Mouse (Mus musculus) heart, embryonic 13.5 days (tissue): ENCODE measurements around the gene Slc25a39. TPM values are rescaled to one million over a fixed set of nuclear protein-coding genes. Genes with fewer than 3 reads are reported as not detected.

Experiments
- ATAC-seq: fragments of 200-750 bp; cut with Nextera tagmentation; 2 replicates; pipeline ENCODE4 v1.8.0; 2017; ENCODE audit warnings: moderate TSS enrichment; ENCODE audit not compliant: insufficient number of reproducible peaks, low FRiP score, low TSS enrichment; ENCODE audit errors: extremely low read depth
- H3K27ac ChIP-seq: fragments of 300-500 bp; sonication (generic); replicated peaks from 2 replicates; pipeline ENCODE4 v1.5.1; 2015; ENCODE audit warnings: moderate library complexity, mild to moderate bottlenecking, inconsistent platforms
- H3K27me3 ChIP-seq: fragments of 300-500 bp; sonication (generic); replicated peaks from 2 replicates; pipeline ENCODE4 v1.6.1; 2015; ENCODE audit warnings: mild to moderate bottlenecking, inconsistent platforms
- H3K36me3 ChIP-seq: fragments of 300-500 bp; sonication (generic); 2 replicates; pipeline ENCODE4 v1.6.1; 2015; ENCODE audit warnings: mild to moderate bottlenecking, inconsistent platforms
- H3K4me1 ChIP-seq: fragments of 300-500 bp; sonication (generic); 2 replicates; pipeline ENCODE4 v1.6.1; 2015; ENCODE audit warnings: inconsistent platforms
- H3K4me2 ChIP-seq: fragments of 300-500 bp; sonication (generic); 2 replicates; pipeline ENCODE4 v1.6.1; 2015; ENCODE audit warnings: inconsistent platforms, mild to moderate bottlenecking, moderate library complexity
- H3K4me3 ChIP-seq: fragments of 300-500 bp; sonication (generic); 2 replicates; pipeline ENCODE4 v1.5.1; 2015; ENCODE audit warnings: moderate library complexity, mild to moderate bottlenecking, inconsistent platforms
- H3K9ac ChIP-seq: fragments of 300-500 bp; sonication (generic); 2 replicates; pipeline ENCODE4 v1.6.1; 2015; ENCODE audit warnings: inconsistent platforms, mild to moderate bottlenecking, moderate library complexity
- H3K9me3 ChIP-seq: fragments of 300-500 bp; sonication (generic); 2 replicates; pipeline ENCODE4 v1.6.1; 2016; ENCODE audit warnings: inconsistent platforms
- WGBS: fragments of 180-500 bp; shearing (Covaris S2); methylation state at CpG from one replicate; pipeline ENCODE4 v1.1.7; 2015; ENCODE audit warnings: mixed read lengths; 5-methylcytosine and 5-hydroxymethylcytosine counted together
- polyA plus RNA-seq: library from polyadenylated mRNA; unstranded; fragments of >200 nt; fragmentation: Nextera tagmentation; extraction: Ambion mirVana; gene quantifications from 2 replicates; pipeline ENCODE4 v1.2.1, GENCODE M21; 2015

The Slc25a39 gene
- polyA plus RNA-seq, 1 experiment from 2014 or later = 294 TPM

DNA sequence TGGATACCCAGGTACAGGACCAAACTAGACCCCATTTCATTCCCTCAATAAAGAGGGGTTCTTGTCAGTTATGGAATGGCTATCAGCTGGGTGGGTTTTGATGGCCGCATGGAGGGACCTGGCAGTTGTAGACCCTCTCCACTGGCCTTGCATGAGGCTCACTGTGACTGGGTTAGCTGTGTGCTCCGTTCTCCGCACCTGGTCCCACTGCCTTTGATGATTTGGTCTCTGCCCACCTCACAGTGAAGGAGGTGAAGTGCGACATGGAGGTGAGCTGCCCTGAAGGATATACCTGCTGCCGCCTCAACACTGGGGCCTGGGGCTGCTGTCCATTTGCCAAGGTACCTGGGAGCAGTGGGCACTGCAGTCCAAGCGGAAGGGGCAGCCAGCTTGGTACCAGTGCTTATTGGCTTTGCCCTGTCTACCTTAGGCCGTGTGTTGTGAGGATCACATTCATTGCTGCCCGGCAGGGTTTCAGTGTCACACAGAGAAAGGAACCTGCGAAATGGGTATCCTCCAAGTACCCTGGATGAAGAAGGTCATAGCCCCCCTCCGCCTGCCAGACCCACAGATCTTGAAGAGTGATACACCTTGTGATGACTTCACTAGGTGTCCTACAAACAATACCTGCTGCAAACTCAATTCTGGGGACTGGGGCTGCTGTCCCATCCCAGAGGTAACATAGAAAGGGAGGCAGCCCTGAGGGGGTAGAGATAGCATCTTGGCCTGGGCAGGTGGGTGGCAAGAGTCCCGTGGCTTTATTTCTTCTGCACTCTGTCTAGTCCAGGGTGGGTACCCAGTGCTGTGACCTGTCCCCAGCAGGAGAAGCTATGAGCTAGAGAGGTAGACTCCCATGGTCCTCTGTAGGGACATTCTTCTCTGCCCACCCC is 27.3 kb upstream of the Slc25a39 start:
- Histone ChIP-seq H3K9me3 (no peaks in the 10 kb centered on the region), H3K4me1 (peaks cover 54% of the 10 kb centered on the region), H3K4me3 (no peak overlapping the region), H3K9ac (peak overlapping the region; percentile 37; the same call in 1 of the 2 replicates), H3K4me2 (no peak overlapping the region), H3K27me3 (peaks cover 15% of the 10 kb centered on the region), H3K36me3 (peaks cover 67% of the 10 kb centered on the region), H3K27ac (no peak overlapping the region)
- WGBS = 79% methylated on average over 11 of the region's 11 CpGs
- no peak for ATAC-seq

DNA sequence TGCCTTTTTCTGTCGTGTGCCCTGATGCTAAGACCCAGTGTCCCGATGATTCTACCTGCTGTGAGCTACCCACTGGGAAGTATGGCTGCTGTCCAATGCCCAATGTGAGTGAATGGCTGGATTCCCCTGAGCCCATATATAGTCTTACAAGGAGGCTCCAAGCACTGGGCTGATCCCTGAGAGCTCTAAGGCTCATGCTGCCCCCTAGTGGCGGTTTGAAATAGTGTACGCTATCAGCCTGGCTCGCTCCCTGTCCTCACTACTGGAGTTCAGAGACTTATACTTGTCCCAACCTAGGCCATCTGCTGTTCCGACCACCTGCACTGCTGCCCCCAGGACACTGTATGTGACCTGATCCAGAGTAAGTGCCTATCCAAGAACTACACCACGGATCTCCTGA is 26.7 kb upstream of the Slc25a39 start:
- Histone ChIP-seq H3K27me3 (peaks cover 9% of the 10 kb centered on the region), H3K27ac (no peak overlapping the region), H3K9me3 (no peaks in the 10 kb centered on the region), H3K9ac (peak overlapping the region; percentile 37), H3K4me3 (no peak overlapping the region), H3K36me3 (peaks cover 61% of the 10 kb centered on the region), H3K4me2 (no peak overlapping the region), H3K4me1 (peaks cover 58% of the 10 kb centered on the region)
- WGBS = 13% methylated on average over 7 of the region's 7 CpGs
- ATAC-seq = no peak

DNA sequence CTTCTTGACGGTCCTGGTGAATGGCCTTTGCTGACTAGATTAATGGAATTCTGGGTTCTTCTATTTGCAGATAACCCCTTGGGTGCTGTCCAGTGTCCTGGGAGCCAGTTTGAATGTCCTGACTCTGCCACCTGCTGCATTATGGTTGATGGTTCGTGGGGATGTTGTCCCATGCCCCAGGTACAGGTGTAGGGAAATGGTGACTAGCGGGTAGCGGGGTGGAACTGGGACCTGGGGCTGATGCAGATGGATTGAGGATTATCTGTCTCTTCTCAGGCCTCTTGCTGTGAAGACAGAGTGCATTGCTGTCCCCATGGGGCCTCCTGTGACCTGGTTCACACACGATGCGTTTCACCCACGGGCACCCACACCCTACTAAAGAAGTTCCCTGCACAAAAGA is 26.1 kb upstream of the Slc25a39 start:
- no peak for ATAC-seq
- no peak overlapping the region for H3K27ac ChIP-seq
- H3K9me3 ChIP-seq = no peaks in the 10 kb centered on the region
- H3K27me3 ChIP-seq = peaks cover 4% of the 10 kb centered on the region; the same call in 1 of the 2 replicates
- peaks cover 55% of the 10 kb centered on the region for H3K36me3 ChIP-seq
- WGBS = 90% methylated on average over 7 of the region's 7 CpGs
- H3K4me3 ChIP-seq = no peak overlapping the region
- H3K9ac ChIP-seq = peak overlapping the region; percentile 28; the same call in 1 of the 2 replicates
- no peak overlapping the region for H3K4me2 ChIP-seq
- peaks cover 63% of the 10 kb centered on the region for H3K4me1 ChIP-seq

DNA sequence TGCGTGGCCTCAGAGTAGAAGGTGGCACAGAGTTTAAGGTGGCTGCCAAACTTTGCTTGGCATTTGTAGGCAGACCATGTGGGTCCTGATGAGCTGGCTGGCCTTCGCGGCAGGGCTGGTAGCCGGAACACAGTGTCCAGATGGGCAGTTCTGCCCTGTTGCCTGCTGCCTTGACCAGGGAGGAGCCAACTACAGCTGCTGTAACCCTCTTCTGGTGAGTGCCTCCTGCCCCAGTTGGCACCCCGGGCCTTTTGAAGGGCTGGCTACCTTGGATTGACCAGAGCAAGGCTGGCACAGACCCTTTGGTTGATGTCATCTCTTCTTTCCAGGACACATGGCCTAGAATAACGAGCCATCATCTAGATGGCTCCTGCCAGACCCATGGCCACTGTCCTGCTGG is 25.1 kb upstream of the Slc25a39 start:
- H3K27me3 ChIP-seq = no peaks in the 10 kb centered on the region
- H3K36me3 ChIP-seq = peaks cover 46% of the 10 kb centered on the region
- 85% methylated on average over 6 of the region's 6 CpGs for WGBS
- no peak overlapping the region for H3K27ac ChIP-seq
- H3K4me1 ChIP-seq = peaks cover 54% of the 10 kb centered on the region
- H3K9me3 ChIP-seq = no peaks in the 10 kb centered on the region
- peak overlapping the region; percentile 50; the same call in 1 of the 2 replicates for H3K9ac ChIP-seq
- H3K4me3 ChIP-seq = no peak overlapping the region
- ATAC-seq = no peak
- peak overlapping the region; percentile 24; the same call in 1 of the 2 replicates for H3K4me2 ChIP-seq

DNA sequence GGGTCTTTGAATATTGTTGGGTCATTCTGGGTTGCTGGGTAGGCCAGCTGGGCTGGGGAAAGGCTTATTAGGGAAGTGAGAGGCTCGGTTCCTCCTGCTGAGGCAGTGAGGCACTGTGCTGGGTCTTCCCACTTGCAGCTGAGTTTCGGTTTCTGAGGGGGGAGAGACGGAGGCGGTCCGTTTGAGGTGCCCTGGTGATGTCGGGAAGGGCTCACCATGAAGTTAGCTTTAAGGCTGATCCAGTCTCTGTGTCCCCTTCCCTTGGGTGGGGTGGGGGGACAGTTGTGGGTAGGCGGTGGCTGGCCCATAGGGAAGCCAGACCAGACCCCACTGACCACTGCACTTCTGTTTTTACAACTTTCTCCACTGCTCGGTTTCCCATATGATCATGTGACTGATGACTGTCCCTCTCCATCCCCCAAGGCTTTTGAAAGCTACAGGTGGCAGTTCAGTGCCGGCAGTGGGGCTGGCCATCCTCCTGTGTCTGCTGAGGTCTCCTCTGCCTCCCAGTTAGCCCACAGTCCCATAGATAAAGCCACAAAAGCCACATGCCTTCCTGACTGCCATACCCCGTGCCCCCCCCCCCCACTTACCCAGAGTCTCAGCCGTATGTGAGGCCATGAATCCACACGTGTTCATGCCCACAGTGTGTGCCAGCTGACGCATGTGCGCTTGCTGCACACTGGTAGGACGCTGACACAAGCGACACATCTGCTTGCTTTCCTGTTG is 24.5 kb upstream of the Slc25a39 start:
- WGBS = 53% methylated on average over 16 of the region's 16 CpGs
- Histone ChIP-seq H3K4me3 (peak overlapping the region; percentile 14; the same call in 1 of the 2 replicates), H3K4me2 (peak overlapping the region; percentile 24), H3K27me3 (no peaks in the 10 kb centered on the region), H3K4me1 (peaks cover 48% of the 10 kb centered on the region), H3K9ac (peak overlapping the region; percentile 71), H3K9me3 (no peaks in the 10 kb centered on the region), H3K36me3 (peaks cover 39% of the 10 kb centered on the region), H3K27ac (no peak overlapping the region)
- no peak for ATAC-seq

DNA sequence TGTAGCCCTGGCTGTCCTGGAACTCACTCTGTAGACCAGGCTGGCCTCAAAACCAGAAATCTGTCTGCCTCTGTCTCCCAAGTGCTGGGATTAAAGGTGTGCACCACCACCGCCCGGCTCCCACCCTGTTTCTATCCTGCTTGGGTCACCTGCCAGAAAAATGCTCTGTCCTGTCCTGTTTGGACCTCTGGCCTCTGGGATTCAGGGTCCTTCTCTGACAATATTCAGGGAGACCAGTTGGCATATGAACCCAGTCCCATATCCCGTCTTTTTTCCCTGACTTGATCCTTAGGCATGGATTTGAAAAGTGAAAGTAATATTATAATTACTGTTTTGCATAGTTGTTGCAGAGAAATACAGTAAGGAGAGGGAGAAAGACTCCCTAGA is 24.0 kb upstream of the Slc25a39 start:
- peak overlapping the region; percentile 24 for H3K4me2 ChIP-seq
- H3K36me3 ChIP-seq = peaks cover 35% of the 10 kb centered on the region
- H3K9me3 ChIP-seq = no peaks in the 10 kb centered on the region
- no peak overlapping the region for H3K27ac ChIP-seq
- peak overlapping the region; percentile 71 for H3K9ac ChIP-seq
- no peaks in the 10 kb centered on the region for H3K27me3 ChIP-seq
- WGBS = 71% methylated on average over 3 of the region's 3 CpGs
- no peak for ATAC-seq
- peaks cover 43% of the 10 kb centered on the region for H3K4me1 ChIP-seq
- H3K4me3 ChIP-seq = peak overlapping the region; percentile 14; the same call in 1 of the 2 replicates

DNA sequence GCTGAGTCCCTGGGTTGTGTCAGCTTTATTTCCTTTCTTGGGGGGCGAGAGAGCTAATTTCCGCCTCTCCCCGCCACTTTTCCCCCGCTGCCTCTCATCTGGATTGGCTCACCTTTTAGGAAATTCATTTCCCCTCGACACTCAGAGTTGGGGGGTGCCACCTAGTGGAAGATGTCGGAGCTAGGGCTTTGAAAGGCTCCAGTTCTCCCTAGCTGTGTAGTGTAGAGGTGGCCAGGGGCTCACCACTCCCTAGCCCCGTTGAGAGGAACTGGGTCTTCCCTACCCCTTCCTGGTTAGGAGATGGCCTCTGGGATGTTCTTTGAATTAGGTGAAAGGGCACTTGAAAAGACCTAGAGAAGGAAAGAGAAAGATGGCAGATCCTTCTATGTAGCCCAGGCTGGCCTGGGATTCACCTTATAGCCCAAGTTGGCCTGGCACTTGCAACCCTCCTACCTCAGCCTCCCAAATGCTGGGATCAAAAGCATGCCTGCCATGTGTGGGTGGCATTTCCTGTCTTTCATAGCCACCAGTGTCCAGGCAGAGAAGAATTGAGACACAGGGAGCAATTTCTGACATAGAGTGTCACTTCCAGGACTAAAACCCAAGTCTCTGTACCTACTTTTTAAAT is 23.4 kb upstream of the Slc25a39 start:
- Histone ChIP-seq H3K36me3 (peaks cover 30% of the 10 kb centered on the region), H3K27me3 (no peaks in the 10 kb centered on the region), H3K9ac (peak overlapping the region; percentile 88), H3K4me3 (peak overlapping the region; percentile 81), H3K4me1 (peaks cover 39% of the 10 kb centered on the region), H3K9me3 (no peaks in the 10 kb centered on the region), H3K4me2 (peak overlapping the region; percentile 93), H3K27ac (peak overlapping the region; percentile 91)
- 0% methylated on average over 7 of the region's 7 CpGs for WGBS
- peak; percentile 28; the same call in 1 of the 2 replicates for ATAC-seq

DNA sequence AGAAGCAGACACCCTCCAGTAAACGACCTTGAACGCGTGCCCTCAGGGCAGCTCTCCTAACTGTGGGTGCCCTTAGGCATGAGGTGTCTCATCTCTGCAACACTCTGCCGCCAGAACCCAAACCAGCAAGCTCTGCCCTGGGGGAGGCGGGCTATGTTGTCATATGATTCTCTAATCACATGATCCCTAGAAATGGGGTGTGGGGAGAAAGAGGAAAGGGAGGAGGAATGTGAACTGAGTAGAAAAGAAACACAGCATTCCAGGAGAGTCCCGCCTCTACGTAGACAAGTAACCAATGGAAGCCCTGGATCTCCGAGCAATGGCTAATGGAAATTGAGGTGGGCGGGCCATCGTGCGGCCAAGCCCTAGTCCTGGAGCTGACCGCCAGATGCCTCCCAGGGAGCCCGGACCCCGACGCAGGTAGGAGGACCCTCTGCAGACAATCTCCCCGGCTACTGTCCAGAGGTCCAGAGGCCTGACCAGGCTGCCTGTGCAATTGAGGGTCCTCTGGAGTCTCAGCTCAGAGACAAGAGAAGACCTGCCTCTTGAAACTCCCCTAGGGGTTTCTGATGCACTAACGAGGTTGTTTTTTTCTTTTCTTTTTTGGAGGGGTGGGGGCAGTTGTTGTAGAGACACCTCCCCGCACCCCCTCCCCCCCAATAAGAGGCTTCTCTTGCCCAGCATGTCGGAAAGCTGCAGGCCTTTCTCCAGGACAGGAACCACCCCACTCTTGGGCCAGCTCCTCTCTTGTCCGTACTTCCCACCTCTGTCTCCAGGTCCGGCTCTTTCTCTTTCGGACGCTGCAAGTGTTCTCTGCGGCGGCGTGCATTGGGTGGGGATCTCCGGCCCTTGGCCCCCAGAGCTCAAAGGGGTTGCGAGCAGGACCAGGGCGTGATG is 22.6 kb upstream of the Slc25a39 start, which contains the start of gene Grn:
Grn (plus strand) TSS at position 195 of the 897 bp plus-strand sequence.
- Histone ChIP-seq H3K27ac (peak within 1 kb of the TSS; percentile 91), H3K4me3 (peak within 1 kb of the TSS; percentile 81), H3K4me2 (peak within 1 kb of the TSS; percentile 93), H3K9me3 (no peaks in the 10 kb centered on the region), H3K4me1 (peaks cover 33% of the 10 kb centered on the region), H3K36me3 (peaks cover 22% of the 10 kb centered on the region), H3K9ac (peak within 1 kb of the TSS; percentile 88), H3K27me3 (no peaks in the 10 kb centered on the region)
- under 1% methylated on average over 29 of the region's 29 CpGs for WGBS
- peak; percentile 86 for ATAC-seq

DNA sequence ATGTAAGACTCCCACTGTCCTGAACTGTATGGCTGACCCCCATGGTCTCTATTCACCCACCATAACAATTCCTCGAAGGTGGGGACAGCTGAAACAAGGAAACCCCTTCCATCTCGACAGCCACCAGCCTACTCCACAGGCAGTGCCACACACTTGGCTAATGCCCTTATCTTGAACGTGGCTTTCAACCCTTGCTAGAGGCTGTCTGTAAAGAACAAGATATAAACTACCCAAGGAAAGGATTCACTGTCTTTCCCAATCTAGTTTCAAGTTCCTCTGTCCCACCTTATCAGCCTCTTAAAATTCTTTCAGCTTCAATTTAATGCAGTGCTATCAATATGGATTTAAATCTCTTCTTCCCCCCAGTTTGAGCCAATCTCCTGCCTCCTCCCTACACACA is 21.8 kb upstream of the Slc25a39 start:
- peak overlapping the region; percentile 83 for H3K9ac ChIP-seq
- no peaks in the 10 kb centered on the region for H3K9me3 ChIP-seq
- peak overlapping the region; percentile 93 for H3K4me2 ChIP-seq
- no peak for ATAC-seq
- 27% methylated on average over 3 of the region's 3 CpGs for WGBS
- peaks cover 14% of the 10 kb centered on the region for H3K36me3 ChIP-seq
- H3K4me3 ChIP-seq = peak overlapping the region; percentile 81
- no peaks in the 10 kb centered on the region for H3K27me3 ChIP-seq
- H3K4me1 ChIP-seq = peaks cover 33% of the 10 kb centered on the region
- peak overlapping the region; percentile 61 for H3K27ac ChIP-seq

DNA sequence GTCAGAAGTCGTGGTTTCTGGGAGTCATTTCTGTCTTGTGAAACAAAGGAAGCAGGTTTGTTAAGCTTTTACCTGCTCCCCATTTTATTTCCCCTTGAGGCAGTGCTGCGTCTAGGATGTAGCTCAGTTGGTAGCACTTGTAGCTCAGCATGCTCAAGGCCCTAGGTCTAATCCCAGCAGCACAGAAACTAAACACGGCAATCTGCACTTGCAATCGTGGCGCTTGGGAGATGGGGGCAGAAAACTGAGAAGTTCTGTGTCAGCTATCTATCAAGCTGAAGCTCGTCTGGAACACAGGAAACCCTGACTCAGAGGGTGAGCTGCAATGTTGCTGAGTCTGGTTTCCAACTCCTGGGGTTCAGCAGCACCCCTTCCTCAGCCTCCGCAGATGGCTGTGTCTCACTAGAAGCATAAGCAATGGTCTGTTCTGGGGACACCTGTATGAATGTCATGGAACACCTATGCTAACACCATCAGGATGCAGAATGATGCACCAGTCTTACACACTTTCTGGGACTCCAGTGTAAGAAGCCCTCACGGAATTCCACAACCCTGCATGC is 21.3 kb upstream of the Slc25a39 start:
- Histone ChIP-seq H3K4me2 (peak overlapping the region; percentile 93), H3K36me3 (peaks cover 10% of the 10 kb centered on the region), H3K27me3 (no peaks in the 10 kb centered on the region), H3K9ac (peak overlapping the region; percentile 83), H3K4me1 (peaks cover 30% of the 10 kb centered on the region), H3K9me3 (no peaks in the 10 kb centered on the region), H3K4me3 (peak overlapping the region; percentile 81), H3K27ac (peak overlapping the region; percentile 61; the same call in 1 of the 2 replicates)
- ATAC-seq = no peak
- WGBS = 67% methylated on average over 8 of the region's 8 CpGs
